Mouse (Mus musculus) erythroblast, embryonic 14.5 days (primary cell): Measurements from ENCODE around the gene Tceanc.

Source experiments
- GATA1 ChIP-seq: IDR thresholded peaks from 2 replicates; pipeline ENCODE4 v1.6.1; 2012; ENCODE audit warnings: low read length, inconsistent platforms, mixed read lengths
- TAL1 ChIP-seq: IDR thresholded peaks from 3 replicates; pipeline ENCODE4 v1.6.1; 2012; ENCODE audit warnings: low read length, inconsistent platforms, mixed read lengths

- TF ChIP-seq GATA1, result no peak
- no peak for TF ChIP-seq TAL1
Observed at GRCm38 (mm10) chrX:166454331-166454730, 64.0 kb downstream of the Tceanc start.
